Mouse (Mus musculus) stomach, embryonic 16.5 days (tissue): ENCODE measurements around the gene Adgrl3. TPM values are rescaled to one million over a fixed set of nuclear protein-coding genes. Genes with fewer than 3 reads are reported as not detected.

Source experiments
- microRNA-seq: library from miRNA; unstranded; fragments of <30 nt; microRNA quantifications from one replicate; pipeline ENCODE4, GENCODE M21; 2016
- polyA plus RNA-seq: library from polyadenylated mRNA; unstranded; fragments of >200 nt; fragmentation: Nextera tagmentation; extraction: Ambion mirVana; gene quantifications from 2 replicates; pipeline ENCODE4 v1.2.1, GENCODE M21; 2015

The Adgrl3 gene
- polyA plus RNA-seq, 1 experiment from 2014 or later: 17.0 TPM

Small RNA genes lying within 50 kb of the gene (microRNA-seq; reads per million reads assigned to microRNA genes)
- gene Gm22048: not detected
